Comparison of ENCODE assay signal across 8 mouse cellular contexts in the genomic region with DNA sequence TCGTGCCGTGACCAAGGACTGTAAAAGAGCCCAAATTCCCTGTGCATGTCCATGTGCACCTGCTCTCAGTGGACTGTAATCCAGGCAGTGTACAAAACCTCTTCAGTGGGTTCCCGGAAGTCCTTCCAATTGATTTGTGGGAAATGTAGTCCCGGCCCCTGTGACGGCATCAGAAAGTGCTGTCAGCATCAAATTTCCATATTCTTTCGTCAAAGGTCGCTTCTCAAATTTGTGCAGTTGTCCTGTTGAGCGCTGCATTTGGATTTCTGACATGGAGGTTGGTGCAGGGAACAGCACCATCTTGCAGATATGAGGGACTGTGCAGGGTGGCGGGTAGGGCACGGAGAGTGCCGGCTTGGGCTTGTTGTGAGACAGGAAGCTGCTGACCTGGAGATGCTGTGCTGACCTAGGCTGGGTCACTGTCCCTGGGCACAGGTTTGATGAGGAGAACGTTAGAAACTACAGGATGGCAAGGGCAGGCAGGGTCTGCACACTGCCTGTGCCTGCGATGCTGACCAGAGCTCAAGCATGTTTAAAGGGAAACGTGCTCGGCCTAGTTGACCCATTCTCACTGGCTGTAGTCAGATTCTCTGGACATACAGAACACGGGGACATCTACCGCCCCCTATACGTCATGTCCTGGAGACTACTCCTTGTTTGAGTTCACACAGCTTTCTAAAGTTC. TPM values are rescaled to one million over a fixed set of nuclear protein-coding genes. Genes with fewer than 3 reads are reported as not detected.
DNase-seq lines count a peak whose midpoint lies in the region; ATAC-seq lines count a peak whose summit lies in the region.

No protein-coding gene starts in this region.

- 1% methylated on average over 18 of the region's 18 CpGs for WGBS in hindbrain, embryonic 13.5 days

- H3K9me3 ChIP-seq in hindbrain, embryonic 13.5 days = no peaks in the 10 kb centered on the region

- ATAC-seq in hindbrain, embryonic 13.5 days (ENCODE audit: low FRiP score) = peak; percentile 97

- H3K4me1 ChIP-seq in hindbrain, embryonic 13.5 days (replicated peaks) = peaks cover 9% of the 10 kb centered on the region

- no peaks in the 10 kb centered on the region for H3K36me3 ChIP-seq in hindbrain, embryonic 13.5 days

- peak overlapping the region; percentile 85 for H3K9ac ChIP-seq in hindbrain, embryonic 13.5 days

- H3K4me3 ChIP-seq in hindbrain, embryonic 13.5 days = peak overlapping the region; percentile 62

- peak; percentile 87 for DNase-seq in NIH3T3 (ENCODE audit: low read depth)
- peak; percentile 88 to 90 for DNase-seq in cerebellum, postnatal 10 days
- peak; percentile 81 to 85 for DNase-seq in frontal cortex, postnatal 10 days (ENCODE audit: low spot score in 2 of 2)
- DNase-seq in layer of hippocampus, postnatal 25 days (ENCODE audit: extremely low spot score in 1 of 2, low spot score in 1 of 2) = peak; percentile 74 to 77
- DNase-seq in lung, postnatal 25 days (ENCODE audit: low spot score) = peak; percentile 89
- DNase-seq in retina, embryonic 14.5 days (ENCODE audit: low spot score) = peak; percentile 91
- DNase-seq in thymus, postnatal 4 days = peak; percentile 76

- H3K4me2 ChIP-seq in hindbrain, embryonic 13.5 days = peak overlapping the region; percentile 74

- H3K27ac ChIP-seq in hindbrain, embryonic 13.5 days = peak overlapping the region; percentile 74

- no peaks in the 10 kb centered on the region for H3K27me3 ChIP-seq in hindbrain, embryonic 13.5 days

RNA-seq across cellular contexts. Expression of a gene that starts 6.7 kb away (rescaled TPM):
- polyA plus RNA-seq in hindbrain, embryonic 13.5 days (2015; fragmentation: Nextera tagmentation; extraction: Ambion mirVana) = 4.1 and 4.2 TPM in 2 replicates
- 10 to 100 TPM; 10.1 to 10.8 TPM for total RNA-seq in layer of hippocampus, postnatal 25 days (2021)

RNA-seq across cellular contexts. Expression of a gene that starts 12.1 kb away (rescaled TPM):
- 0.10 TPM in 1 of 2 replicates, not detected in the other for polyA plus RNA-seq in hindbrain, embryonic 13.5 days (2015; fragmentation: Nextera tagmentation; extraction: Ambion mirVana)
- under 1 TPM; 0.31 to 0.37 TPM for total RNA-seq in layer of hippocampus, postnatal 25 days (2021)

RNA-seq across cellular contexts. Expression of a gene that starts 19.8 kb away (rescaled TPM):
- 1.4 and 1.7 TPM in 2 replicates for polyA plus RNA-seq in hindbrain, embryonic 13.5 days (2015; fragmentation: Nextera tagmentation; extraction: Ambion mirVana)
- total RNA-seq in layer of hippocampus, postnatal 25 days (2021) = 1 to 10 TPM; 2.6 to 3.0 TPM

RNA-seq across cellular contexts. Expression of a gene that starts 30.4 kb away (rescaled TPM):
- 8.7 and 9.8 TPM in 2 replicates for polyA plus RNA-seq in hindbrain, embryonic 13.5 days (2015; fragmentation: Nextera tagmentation; extraction: Ambion mirVana)
- total RNA-seq in layer of hippocampus, postnatal 25 days (2021) = 1 to 10 TPM; 2.6 to 3.4 TPM

RNA-seq across cellular contexts. Expression of a gene that starts 44.8 kb away (rescaled TPM):
- 5.5 and 7.5 TPM in 2 replicates for polyA plus RNA-seq in hindbrain, embryonic 13.5 days (2015; fragmentation: Nextera tagmentation; extraction: Ambion mirVana)
- 1 to 10 TPM; 6.8 to 7.3 TPM for total RNA-seq in layer of hippocampus, postnatal 25 days (2021)

Comparison
In these comparisons a context has a peak if more than half of its experiments do, and no peak if none do; other contexts are left out.
1. Peak in every context shown above with its lines: DNase-seq, ATAC-seq, H3K4me3 ChIP-seq and H3K27ac ChIP-seq.